Mouse (Mus musculus) B cell, adult 67 days (primary cell): ENCODE measurements around the gene Ppp1r26. TPM values are rescaled to one million over a fixed set of nuclear protein-coding genes. Genes with fewer than 3 reads are reported as not detected.

ENCODE experiments used
- total RNA-seq, 2 experiments: library from RNA; stranded (reverse); gene quantifications; 4 replicates each; pipeline ENCODE4 v1.2.4; 2023

Gene Ppp1r26
- under 1 TPM in 1 of 2 experiments, not detected in 1; 0.09 TPM for total RNA-seq

DNA sequence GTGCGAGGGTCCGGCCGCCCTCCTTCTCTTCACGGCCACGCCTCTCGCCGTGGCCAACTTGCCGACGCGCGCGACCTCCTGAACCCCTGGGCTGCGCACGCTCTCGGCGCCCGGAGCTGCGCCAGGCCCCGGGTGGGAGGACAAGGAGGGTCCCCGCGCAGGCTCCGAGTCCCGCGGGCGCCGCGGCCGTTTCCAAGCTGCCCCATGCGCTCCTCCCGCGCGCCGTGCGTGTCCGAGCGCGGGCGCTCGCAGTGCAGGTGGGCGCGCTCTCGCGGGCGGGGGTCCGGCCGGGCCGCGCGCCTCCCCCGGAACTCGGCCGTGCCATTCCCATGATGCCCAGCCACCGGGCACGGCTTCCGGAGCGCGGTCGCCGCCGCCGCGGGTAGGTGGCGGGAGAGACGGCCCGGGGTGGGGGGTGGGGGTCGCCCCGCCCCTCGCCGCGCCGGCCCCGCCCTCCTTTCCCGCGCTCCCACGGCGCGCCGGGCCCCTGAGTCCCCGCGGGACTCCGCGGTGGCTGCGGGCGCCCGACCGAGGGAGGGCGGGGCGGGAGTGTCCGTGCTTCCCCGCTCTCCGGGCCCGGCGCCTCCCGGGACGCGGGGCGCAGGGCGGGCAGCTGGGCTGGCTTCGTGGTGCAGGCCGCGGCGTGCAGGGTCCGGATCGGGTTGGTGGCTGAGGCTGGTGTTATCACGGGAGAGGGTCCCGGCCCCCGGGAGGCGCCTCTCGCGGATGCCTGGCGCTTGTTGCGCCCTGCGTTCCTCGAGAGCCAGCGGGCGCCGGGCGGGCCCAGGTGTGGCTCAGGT lies at the start of gene Ppp1r26:
TSS of gene Ppp1r26 (plus strand) at position 286 of the 800 bp plus-strand sequence.

DNA sequence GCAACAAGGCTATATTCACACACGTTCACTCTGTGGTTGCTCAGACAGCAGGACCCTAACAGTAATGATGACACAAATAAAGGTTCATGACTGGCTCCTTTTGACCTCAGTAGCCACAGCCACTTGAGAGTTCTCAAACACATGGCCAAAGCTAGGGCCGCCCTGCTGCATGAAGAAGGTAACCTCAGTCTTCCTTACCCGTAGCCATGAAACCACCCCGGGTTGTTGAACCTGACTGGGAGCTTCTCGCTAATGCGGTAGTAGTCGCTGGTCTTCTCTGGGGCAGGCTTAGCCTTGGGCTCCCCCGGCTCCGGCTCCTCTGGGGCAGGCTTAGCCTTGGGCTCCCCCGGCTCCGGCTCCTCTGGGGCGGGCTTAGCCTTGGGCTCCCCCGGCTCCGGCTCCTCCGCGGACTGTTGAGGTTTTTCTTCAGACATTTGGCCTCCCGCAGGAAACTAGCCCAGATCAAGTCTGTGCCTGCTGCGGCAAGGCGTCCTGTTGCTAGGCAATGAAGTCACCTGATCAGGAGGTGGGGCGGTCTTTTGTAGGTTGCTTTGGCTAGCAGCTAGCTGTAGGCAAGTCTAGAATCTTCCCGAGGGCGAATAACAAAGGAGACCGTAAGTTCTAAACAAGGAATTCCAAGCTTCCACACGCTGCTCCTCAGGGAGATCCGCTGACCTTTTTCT lies 19.4 kb downstream of the Ppp1r26 start, which contains the start of gene 1700007K13Rik:
TSS of gene 1700007K13Rik (minus strand) at position 497 of the 683 bp plus-strand sequence.

DNA sequence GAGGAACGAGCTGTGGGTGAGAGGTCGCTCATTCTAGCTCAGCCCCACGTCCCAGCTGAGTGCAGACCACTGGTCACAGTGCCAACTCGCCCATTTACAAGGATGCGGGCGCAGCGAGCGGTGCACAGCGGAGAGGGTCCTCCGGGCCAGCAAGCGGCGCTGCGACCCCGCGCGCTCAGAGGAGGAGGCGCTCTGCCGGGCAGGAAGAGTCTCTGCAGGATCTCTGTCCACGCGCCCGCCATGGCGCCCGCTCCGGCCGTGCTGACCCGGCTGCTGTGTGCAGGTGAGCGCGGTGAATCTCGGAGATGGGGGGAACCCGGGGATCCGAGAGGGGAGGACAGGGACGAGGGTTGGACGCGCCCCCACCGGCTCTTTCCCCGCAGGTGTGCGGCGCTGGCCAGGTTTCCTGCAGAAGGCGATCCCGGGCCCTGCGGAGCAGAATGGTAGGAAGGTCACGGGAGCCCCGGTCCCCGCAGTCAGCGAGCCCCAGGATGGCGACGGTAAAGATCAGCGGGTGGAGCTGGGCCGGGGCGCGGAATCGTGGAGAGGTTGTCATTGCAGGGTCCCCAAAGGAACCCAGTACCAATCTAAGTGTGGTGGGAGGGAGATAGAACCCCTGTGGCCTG lies 21.4 kb downstream of the Ppp1r26 start, which contains the start of gene Mrps2:
TSS of gene Mrps2 (plus strand) at position 207 of the 626 bp plus-strand sequence.

DNA sequence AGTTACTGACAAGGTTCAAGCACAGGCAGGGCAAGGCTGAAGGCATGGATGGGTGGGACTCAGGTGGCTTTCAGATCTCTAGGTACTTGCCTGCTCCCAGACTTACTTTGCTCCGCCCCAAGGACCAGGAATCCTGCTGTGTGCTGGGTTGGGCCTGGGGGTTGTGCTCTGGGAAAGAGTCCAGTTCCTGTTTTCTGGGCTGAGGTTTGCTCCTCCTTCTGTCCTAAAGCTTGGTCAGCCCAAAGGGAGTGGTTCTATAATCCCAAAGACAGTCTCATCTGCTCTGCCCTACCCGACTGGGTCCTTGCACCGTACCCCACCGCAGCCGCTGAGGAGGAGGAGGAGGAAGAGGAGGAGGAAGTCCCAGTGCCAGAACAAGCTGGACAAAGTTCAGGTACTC lies 50.1 kb downstream of the Ppp1r26 start, which contains the start of gene Gbgt1:
TSS of gene Gbgt1 (plus strand) at position 221 of the 400 bp plus-strand sequence.

Other genes with a start within 250 kb of the Ppp1r26 start
- not detected for gene 1700007K13Rik, start 19.5 kb downstream of the Ppp1r26 start, total RNA-seq
- 10 to 100 TPM; 25.9 to 27.7 TPM for gene Mrps2, start 21.3 kb downstream of the Ppp1r26 start, total RNA-seq
- gene Gbgt1, start 50.1 kb downstream of the Ppp1r26 start, total RNA-seq = not detected
- gene Gm10134, start 59.3 kb downstream of the Ppp1r26 start, total RNA-seq = 1 to 10 TPM in 1 of 2 experiments, not detected in 1; 3.0 TPM
- 100 to 1,000 TPM in 1 of 2 experiments, 10 to 100 TPM in 1; 68.6 to 101 TPM for gene Ralgds, start 66.3 kb downstream of the Ppp1r26 start, total RNA-seq
- not detected for gene Cel, start 116.6 kb downstream of the Ppp1r26 start, total RNA-seq
- gene Gtf3c5, start 137.0 kb downstream of the Ppp1r26 start, total RNA-seq = 10 to 100 TPM; 27.5 to 31.1 TPM
- gene Gfi1b, start 175.2 kb downstream of the Ppp1r26 start, total RNA-seq = not detected
- 10 to 100 TPM; 43.8 to 51.3 TPM for gene Tsc1, start 194.4 kb downstream of the Ppp1r26 start, total RNA-seq